Mouse (Mus musculus): Measurements from ENCODE around the gene Ppfia1. TPM values are rescaled to one million over a fixed set of nuclear protein-coding genes. Genes with fewer than 3 reads are reported as not detected.

Ppfia1 gene
- total and polyA plus RNA-seq, 3 experiments: 29.3 to 46.6 (median 41.3) TPM

DNA sequence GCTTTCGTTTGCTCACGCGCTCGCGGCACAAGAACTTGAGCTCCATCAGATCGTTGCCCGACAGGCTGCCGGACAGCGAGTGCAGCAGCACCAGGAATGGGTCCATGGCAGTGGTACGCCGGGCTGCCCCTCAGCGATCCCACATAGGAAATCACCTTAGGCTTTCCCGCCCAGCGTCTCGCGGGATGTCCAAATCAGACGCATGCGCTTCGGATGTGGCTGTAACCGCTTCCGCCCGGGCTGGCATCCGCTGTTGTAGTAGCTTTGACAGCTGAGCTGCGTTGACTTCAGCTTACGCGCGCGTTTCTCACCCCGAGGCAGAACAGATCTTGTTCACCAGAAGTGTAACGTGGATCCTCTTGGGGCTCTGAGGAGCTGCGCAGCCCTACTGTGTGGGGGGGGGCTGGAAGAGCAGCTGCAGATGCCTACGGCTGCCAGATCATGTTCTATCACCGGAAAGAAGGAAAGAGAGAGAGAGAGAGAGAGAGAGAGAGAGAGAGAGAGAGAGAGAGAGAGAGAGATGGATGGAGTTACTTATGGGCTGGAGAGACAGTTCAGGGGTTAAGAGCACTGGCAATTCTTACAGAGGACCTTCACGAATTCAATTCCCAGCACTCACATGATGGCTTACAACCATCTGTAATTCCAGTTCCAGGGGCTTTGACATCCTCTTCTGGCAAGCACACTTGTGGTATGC is 28.9 kb upstream of the Ppfia1 start, which contains the start of gene Fadd (continued):
- TF ChIP-seq BHLHE40 (IDR thresholded peaks at IDR 0.05; ENCODE audit: low read depth, low read length) (no peak), JUND (conservative IDR thresholded peaks at IDR 0.05; ENCODE audit: low read depth, low read length) (0 out of 2 replicates have a peak, but pooled peaks have one; percentile 13), ZMIZ1 (IDR thresholded peaks at IDR 0.05; ENCODE audit: low read depth, low read length) (0 out of 2 replicates have a peak, but pooled peaks have one; percentile 16)

DNA sequence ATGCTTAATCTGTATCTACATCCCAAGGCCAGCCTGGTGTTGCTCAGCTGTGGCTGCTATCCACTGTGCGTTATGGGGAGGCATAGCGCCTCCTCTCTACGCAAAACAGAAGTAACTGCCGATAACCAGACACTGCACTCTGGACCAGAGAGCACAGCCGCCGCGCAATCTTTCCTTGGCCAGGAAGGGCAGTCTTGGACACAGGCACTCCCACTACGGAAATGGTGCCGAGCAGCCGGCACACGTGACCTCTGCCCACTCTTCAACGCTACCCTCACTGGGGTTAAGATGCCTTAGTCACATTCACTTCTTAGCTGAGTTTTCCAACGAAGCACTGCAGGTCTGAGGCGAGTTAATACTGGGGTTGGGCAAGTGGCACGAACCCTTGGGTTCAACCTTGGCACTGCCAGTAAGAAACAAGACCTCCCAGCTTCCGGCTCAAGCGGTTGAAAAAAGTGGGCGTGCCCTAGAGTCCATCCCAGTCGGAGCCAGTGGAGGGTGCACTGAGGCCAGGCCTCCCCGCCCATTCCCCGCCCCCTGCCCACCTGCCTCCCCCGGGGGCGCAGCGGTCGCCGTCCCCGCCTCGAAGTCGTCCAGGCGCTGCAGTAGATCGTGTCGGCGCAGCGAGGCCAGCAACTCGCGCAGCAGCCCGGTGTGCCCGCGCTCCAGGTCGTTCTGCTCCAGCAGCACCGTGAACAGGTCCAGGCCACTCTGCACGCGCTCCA is 28.2 kb upstream of the Ppfia1 start:
- in situ Hi-C loops (cut with MboI; ENCODE audit: low pct_ligation_motif_present, low pct_unique_long_range_greater_than_20kb, low sequenced_read_pairs): loop anchor here (5.0 to 25.0 kb wide), 3 partner anchors 191 to 369 kb away; partner anchors contain the start of gene Fgf15
- H3K4me2 ChIP-seq (ENCODE audit: insufficient read depth, low read depth, poor library complexity, severe bottlenecking): peak overlapping the region; percentile 58; the same call in 1 of the 2 replicates
- peaks cover 7 to 28% of the 10 kb centered on the region in 2 experiments for H3K36me3 ChIP-seq (replicated peaks in 1 of 2; ENCODE audit: control insufficient read depth in 1 of 2, insufficient read depth in 1 of 2, low read length in 1 of 2)
- dilution Hi-C loops (cut with MboI; ENCODE audit: extremely low pct_ligation_motif_present, extremely low pct_unique_long_range_greater_than_20kb, low sequenced_read_pairs): no loop called here
- H3K79me2 ChIP-seq (replicated peaks; ENCODE audit: control insufficient read depth, extremely low read depth, insufficient read depth, poor library complexity, severe bottlenecking): no peaks in the 10 kb centered on the region
- no peaks in the 10 kb centered on the region for H3K9me3 ChIP-seq (replicated peaks; ENCODE audit: low read length)
- peak; percentile 91 for DNase-seq (ENCODE audit: extremely low read depth)
- H3K27ac ChIP-seq (ENCODE audit: insufficient read depth, low read depth): peak overlapping the region; percentile 98
- H3K9ac ChIP-seq (ENCODE audit: insufficient read depth, low read depth): peak overlapping the region; percentile 89
- TF ChIP-seq TCF12 (IDR thresholded peaks at IDR 0.05; ENCODE audit: low read depth, low read length): peak; percentile 24; the same call in 1 of the 2 replicates
- peak; percentile 11; the same call in 1 of the 2 replicates for TF ChIP-seq MEF2A (IDR thresholded peaks at IDR 0.05; ENCODE audit: borderline replicate concordance, low read depth, low read length)
- TF ChIP-seq NELFE (IDR thresholded peaks at IDR 0.05; ENCODE audit: low read depth, low read length): 0 out of 2 replicates have a peak, but pooled peaks have one; percentile 6
- peak in 1 of 2 experiments; percentile 61; a peak in 2 of 4 replicates for TF ChIP-seq CTCF (conservative IDR thresholded peaks at IDR 0.05 in 1 of 2, IDR thresholded peaks at IDR 0.05 in 1 of 2; ENCODE audit: low read depth in 2 of 2, low read length in 2 of 2)
- TF ChIP-seq TBP (conservative IDR thresholded peaks at IDR 0.05; ENCODE audit: low read depth, low read length): no peak
- no peak for TF ChIP-seq MAFK (IDR thresholded peaks at IDR 0.05; ENCODE audit: insufficient replicate concordance, low read length)
- TF ChIP-seq MAZ (IDR thresholded peaks at IDR 0.05; ENCODE audit: low read depth, low read length): no peak
- peak; percentile 94 for TF ChIP-seq BHLHE40 (IDR thresholded peaks at IDR 0.05; ENCODE audit: low read depth, low read length)
- TF ChIP-seq EP300 (IDR thresholded peaks at IDR 0.05; ENCODE audit: low read length): no peak
- TF ChIP-seq HCFC1 (IDR thresholded peaks at IDR 0.05; ENCODE audit: low read depth, low read length): peak; percentile 54; the same call in 1 of the 2 replicates
- TF ChIP-seq USF1 (IDR thresholded peaks at IDR 0.05; ENCODE audit: low read depth, low read length): peak; percentile 90
- TF ChIP-seq MAX (IDR thresholded peaks at IDR 0.05; ENCODE audit: low read length): peak; percentile 77
- no peak; the same call in 1 of the 2 replicates for TF ChIP-seq SIN3A (IDR thresholded peaks at IDR 0.05; ENCODE audit: low read length)
- no peak for TF ChIP-seq CHD2 (IDR thresholded peaks at IDR 0.05; ENCODE audit: low read length)
- peak; percentile 40; the same call in 1 of the 2 replicates for TF ChIP-seq MXI1 (IDR thresholded peaks at IDR 0.05; ENCODE audit: low read depth, low read length)
- peak; percentile 87 for TF ChIP-seq USF2 (conservative IDR thresholded peaks at IDR 0.05; ENCODE audit: low read depth, low read length)
- TF ChIP-seq ELF1 (IDR thresholded peaks at IDR 0.05; ENCODE audit: low read depth, low read length): peak; percentile 83
- TF ChIP-seq MYC (IDR thresholded peaks at IDR 0.05; ENCODE audit: low read depth, low read length): peak; percentile 63; the same call in 1 of the 2 replicates
- TF ChIP-seq SMC3 (IDR thresholded peaks at IDR 0.05; ENCODE audit: low read depth, low read length): peak; percentile 48; the same call in 1 of the 2 replicates
- TF ChIP-seq NRF1 (IDR thresholded peaks at IDR 0.05; ENCODE audit: low read depth, low read length): peak; percentile 55; the same call in 1 of the 2 replicates
- TF ChIP-seq RAD21 (IDR thresholded peaks at IDR 0.05; ENCODE audit: low read depth, low read length): peak; percentile 52
- TF ChIP-seq ZNF384 (IDR thresholded peaks at IDR 0.05; ENCODE audit: low read depth, low read length): no peak
- TF ChIP-seq IRF4 (IDR thresholded peaks at IDR 0.05; ENCODE audit: low read depth, low read length): peak; percentile 59; the same call in 1 of the 2 replicates
- TF ChIP-seq POLR2AphosphoS2 (IDR thresholded peaks at IDR 0.05; ENCODE audit: low read depth, low read length): no peak
- TF ChIP-seq ZMIZ1 (IDR thresholded peaks at IDR 0.05; ENCODE audit: low read depth, low read length): peak; percentile 25
- peak overlapping the region; percentile 82 to 96 (median 83) for H3K4me3 ChIP-seq (replicated peaks in 1 of 3; ENCODE audit: low read depth in 2 of 3, low read length in 2 of 3, poor library complexity in 1 of 3)
- peaks cover 9 to 19% of the 10 kb centered on the region in 2 experiments; a peak in 2 of 4 replicates for H3K4me1 ChIP-seq (ENCODE audit: control insufficient read depth in 1 of 2, insufficient read depth in 2 of 2)
- H3K27me3 ChIP-seq (replicated peaks): peaks cover 16% of the 10 kb centered on the region
